Comparison of ENCODE assay signal across 25 mouse cellular contexts in the genomic region with DNA sequence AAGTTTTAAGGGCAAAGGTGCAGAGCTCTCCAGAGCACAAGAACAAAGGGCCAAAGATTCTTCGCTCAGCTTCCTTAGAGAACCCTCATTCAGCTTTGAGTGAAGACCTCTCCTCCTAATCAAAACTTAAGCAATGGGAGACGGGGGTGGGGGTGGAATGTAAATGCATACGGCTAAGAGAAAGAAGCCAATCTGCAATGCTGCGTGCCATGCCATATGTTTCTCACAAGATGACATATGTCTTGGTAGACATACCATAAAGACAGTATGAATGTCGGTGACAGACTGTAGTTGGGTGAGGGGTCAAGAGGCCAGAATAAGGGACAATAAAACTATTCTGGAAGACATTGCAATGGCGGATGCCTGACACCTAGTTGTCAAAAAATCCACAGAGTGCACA.
DNase-seq lines count a peak whose midpoint lies in the region; ATAC-seq and TF ChIP-seq lines count a peak whose summit lies in the region.
"Had no signal": no experiment of that assay in that cellular context is flagged by ENCODE, and none has a peak within 500 bp of the region (broad histone marks: within the 10 kb centered on the region; RNA-seq: fewer than 3 reads in every experiment).

No protein-coding gene starts in this region.

- no peaks in the 10 kb centered on the region for H3K9me3 ChIP-seq in forebrain, embryonic 14.5 days (replicated peaks; ENCODE audit: control insufficient read depth, low read length)
- no peaks in the 10 kb centered on the region for H3K9me3 ChIP-seq in forebrain, embryonic 15.5 days
- no peaks in the 10 kb centered on the region for H3K9me3 ChIP-seq in heart, embryonic 10.5 days
- peaks cover 14% of the 10 kb centered on the region; the same call in 1 of the 2 replicates for H3K9me3 ChIP-seq in ES-Bruce4 (replicated peaks; ENCODE audit: control insufficient read depth, insufficient read depth, low read length, poor library complexity, severe bottlenecking)
- H3K9me3 ChIP-seq: embryonic facial prominence, embryonic 12.5 days; embryonic facial prominence, embryonic 15.5 days; heart, embryonic 13.5 days; hindbrain, embryonic 12.5 days; intestine, embryonic 15.5 days had no signal

- no peak for TF ChIP-seq POLR2A in ES-Bruce4 (IDR thresholded peaks at IDR 0.05; ENCODE audit: insufficient read depth, low read length)
- no peak for TF ChIP-seq POLR2A in brain, embryonic 14.5 days (IDR thresholded peaks at IDR 0.05; ENCODE audit: borderline replicate concordance, extremely low read depth, insufficient read depth, insufficient read length, poor library complexity, severe bottlenecking)

- no peak overlapping the region for H3K4me3 ChIP-seq in forebrain, embryonic 14.5 days (ENCODE audit: low read depth, low read length)
- H3K4me3 ChIP-seq in forebrain, embryonic 15.5 days: no peak overlapping the region
- no peak overlapping the region for H3K4me3 ChIP-seq in heart, embryonic 10.5 days
- no peak overlapping the region for H3K4me3 ChIP-seq in ES-Bruce4 (ENCODE audit: low read depth, low read length)
- H3K4me3 ChIP-seq: embryonic facial prominence, embryonic 12.5 days; embryonic facial prominence, embryonic 15.5 days; heart, embryonic 13.5 days; hindbrain, embryonic 12.5 days; intestine, embryonic 15.5 days had no signal

- no peak overlapping the region for H3K27ac ChIP-seq in forebrain, embryonic 14.5 days (ENCODE audit: low read depth, low read length)
- H3K27ac ChIP-seq in forebrain, embryonic 15.5 days (replicated peaks): no peak overlapping the region
- H3K27ac ChIP-seq in heart, embryonic 10.5 days: no peak overlapping the region
- H3K27ac ChIP-seq in ES-Bruce4 (ENCODE audit: insufficient read depth, low read length): peak overlapping the region; percentile 45; the same call in 1 of the 2 replicates
- H3K27ac ChIP-seq: embryonic facial prominence, embryonic 12.5 days; embryonic facial prominence, embryonic 15.5 days; heart, embryonic 13.5 days; hindbrain, embryonic 12.5 days; intestine, embryonic 15.5 days had no signal

- H3K27me3 ChIP-seq in forebrain, embryonic 14.5 days (replicated peaks; ENCODE audit: control insufficient read depth, insufficient read depth, low read length): no peaks in the 10 kb centered on the region
- no peaks in the 10 kb centered on the region for H3K27me3 ChIP-seq in forebrain, embryonic 15.5 days
- no peaks in the 10 kb centered on the region for H3K27me3 ChIP-seq in heart, embryonic 10.5 days (ENCODE audit: insufficient read depth, poor library complexity, severe bottlenecking)
- no peaks in the 10 kb centered on the region for H3K27me3 ChIP-seq in ES-Bruce4 (ENCODE audit: control insufficient read depth, insufficient read depth, low read length, poor library complexity, severe bottlenecking)
- H3K27me3 ChIP-seq: embryonic facial prominence, embryonic 12.5 days; embryonic facial prominence, embryonic 15.5 days; hindbrain, embryonic 12.5 days; intestine, embryonic 15.5 days had no signal

- DNase-seq in forebrain, embryonic 14.5 days (ENCODE audit: low spot score): peak; percentile 61
- DNase-seq in heart, embryonic 10.5 days (ENCODE audit: low spot score): peak; percentile 27
- DNase-seq in heart, adult 9 months (ENCODE audit: low spot score in 2 of 2): no peak
- DNase-seq in brain, embryonic 14.5 days (ENCODE audit: low read depth): peak; percentile 75
- DNase-seq in cerebellum, adult 9-11 months: no peak
- no peak for DNase-seq in layer of hippocampus, adult 9-10 months (ENCODE audit: low spot score)
- DNase-seq: adrenal gland, adult 8-10 months; adrenal gland, postnatal 25 days; cerebellum, adult 11-12 months; cerebellum, adult 8-10 months; cerebellum, postnatal 25 days; gastrocnemius, postnatal 10 days; heart, adult 11 months; heart, postnatal 14 days; heart, postnatal 4 days; kidney, adult 11 months had no signal

- no peak for TF ChIP-seq CTCF in ES-Bruce4 (IDR thresholded peaks at IDR 0.05; ENCODE audit: low read depth, low read length)
- no peak for TF ChIP-seq CTCF in brain, embryonic 14.5 days (IDR thresholded peaks at IDR 0.05; ENCODE audit: borderline replicate concordance, extremely low read depth, insufficient read depth, insufficient read length)

- ATAC-seq in forebrain, embryonic 14.5 days: peak; percentile 46; the same call in 1 of the 2 replicates
- no peak for ATAC-seq in forebrain, embryonic 15.5 days (replicated peaks)
- ATAC-seq: activated CD4-positive, CD25-positive, alpha-beta regulatory T cell, adult 4 months; hindbrain, embryonic 16.5 days; intestine, embryonic 15.5 days had no signal

- no peak overlapping the region for H3K9ac ChIP-seq in forebrain, embryonic 14.5 days (ENCODE audit: low read length)
- H3K9ac ChIP-seq in forebrain, embryonic 15.5 days (replicated peaks): no peak overlapping the region
- no peak overlapping the region for H3K9ac ChIP-seq in ES-Bruce4 (ENCODE audit: low read depth, poor library complexity, severe bottlenecking)
- H3K9ac ChIP-seq: embryonic facial prominence, embryonic 12.5 days; embryonic facial prominence, embryonic 15.5 days; heart, embryonic 13.5 days; hindbrain, embryonic 12.5 days; intestine, embryonic 15.5 days had no signal

- H3K4me2 ChIP-seq in forebrain, embryonic 14.5 days (ENCODE audit: low read length): no peak overlapping the region
- H3K4me2 ChIP-seq in forebrain, embryonic 15.5 days (replicated peaks): no peak overlapping the region
- H3K4me2 ChIP-seq: embryonic facial prominence, embryonic 12.5 days; embryonic facial prominence, embryonic 15.5 days; heart, embryonic 13.5 days; hindbrain, embryonic 12.5 days; intestine, embryonic 15.5 days had no signal

- no peaks in the 10 kb centered on the region for H3K4me1 ChIP-seq in forebrain, embryonic 14.5 days (ENCODE audit: control insufficient read depth, insufficient read depth, low read length)
- no peaks in the 10 kb centered on the region for H3K4me1 ChIP-seq in forebrain, embryonic 15.5 days
- H3K4me1 ChIP-seq in heart, embryonic 10.5 days: peaks cover 21% of the 10 kb centered on the region; the same call in 1 of the 2 replicates
- H3K4me1 ChIP-seq in ES-Bruce4 (ENCODE audit: control insufficient read depth, insufficient read depth, low read length): peaks cover 8% of the 10 kb centered on the region
- H3K4me1 ChIP-seq: embryonic facial prominence, embryonic 15.5 days; intestine, embryonic 15.5 days had no signal

- WGBS in forebrain, embryonic 14.5 days: 59% methylated on average over 6 of the region's 6 CpGs
- 58% methylated on average over 6 of the region's 6 CpGs for WGBS in forebrain, embryonic 15.5 days
- 77% methylated on average over 6 of the region's 6 CpGs for WGBS in heart, embryonic 10.5 days

- no peaks in the 10 kb centered on the region for H3K36me3 ChIP-seq in forebrain, embryonic 14.5 days (ENCODE audit: control insufficient read depth, insufficient read depth, low read length)
- no peaks in the 10 kb centered on the region for H3K36me3 ChIP-seq in forebrain, embryonic 15.5 days
- no peaks in the 10 kb centered on the region for H3K36me3 ChIP-seq in heart, embryonic 10.5 days
- no peaks in the 10 kb centered on the region for H3K36me3 ChIP-seq in ES-Bruce4 (ENCODE audit: control insufficient read depth, insufficient read depth, low read length, poor library complexity, severe bottlenecking)
- H3K36me3 ChIP-seq: embryonic facial prominence, embryonic 12.5 days; embryonic facial prominence, embryonic 15.5 days; heart, embryonic 13.5 days; hindbrain, embryonic 12.5 days; intestine, embryonic 15.5 days had no signal

- TF ChIP-seq EP300 in ES-Bruce4 (IDR thresholded peaks at IDR 0.05; ENCODE audit: insufficient read depth, low read depth, low read length): no peak

Comparison
In these comparisons a context has a peak if more than half of its experiments do, and no peak if none do; other contexts are left out.
1. DNase-seq: peak in forebrain, embryonic 14.5 days (single experiment), heart, embryonic 10.5 days (single experiment) and brain, embryonic 14.5 days (single experiment); none in heart, adult 9 months (0 of 2), cerebellum, adult 9-11 months (single experiment) and layer of hippocampus, adult 9-10 months (single experiment).